Comparison of ENCODE assay signal across 18 mouse cellular contexts in the genomic region with DNA sequence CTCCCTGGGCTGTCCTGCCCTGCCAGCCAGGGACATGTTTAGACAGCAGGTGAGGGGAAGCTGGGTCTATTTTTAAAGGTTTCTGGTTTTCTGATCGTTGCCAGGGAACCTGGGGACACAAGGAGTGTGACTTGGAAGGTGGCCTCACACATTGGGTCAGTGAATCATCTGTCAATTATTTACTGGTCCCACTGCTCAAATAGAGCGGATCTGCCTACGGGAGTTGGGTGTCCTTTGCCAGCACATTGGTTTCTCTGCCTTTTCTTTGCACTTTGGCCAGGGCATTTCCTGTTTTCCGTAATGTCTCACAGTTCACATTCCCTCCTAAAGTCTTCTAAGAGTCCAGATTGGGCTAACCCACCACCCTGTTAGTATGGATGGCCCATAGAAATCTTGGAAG.
A peak's percentile ranks its signal among the peaks of the same experiment; 100 is the strongest.
DNase-seq lines count a peak whose midpoint lies in the region; ATAC-seq and TF ChIP-seq lines count a peak whose summit lies in the region.
"Had no signal": no experiment of that assay in that cellular context is flagged by ENCODE, and none has a peak within 500 bp of the region (broad histone marks: within the 10 kb centered on the region; RNA-seq: fewer than 3 reads in every experiment).

No protein-coding gene starts in this region.

- H3K9ac ChIP-seq in intestine, embryonic 16.5 days (ENCODE audit: low read depth, low read length) = no peak overlapping the region
- no peak overlapping the region for H3K9ac ChIP-seq in intestine, postnatal 0 days (ENCODE audit: low read depth, low read length)
- H3K9ac ChIP-seq in liver, postnatal 0 days (replicated peaks) = no peak overlapping the region; the same call in 1 of the 2 replicates
- H3K9ac ChIP-seq: embryonic facial prominence, embryonic 15.5 days; midbrain, embryonic 12.5 days; neural tube, embryonic 15.5 days had no signal

- peaks cover 6% of the 10 kb centered on the region for H3K4me1 ChIP-seq in intestine, embryonic 16.5 days (ENCODE audit: control insufficient read depth, insufficient read depth, low read length)
- H3K4me1 ChIP-seq in intestine, postnatal 0 days (replicated peaks; ENCODE audit: control insufficient read depth, insufficient read depth, low read length) = 0 out of 2 replicates have a peak, but pooled peaks cover 2% of the 10 kb centered on the region
- peaks cover 6% of the 10 kb centered on the region; the same call in 1 of the 2 replicates for H3K4me1 ChIP-seq in kidney, adult 2 months (ENCODE audit: control insufficient read depth, insufficient read depth, low read length)
- no peaks in the 10 kb centered on the region for H3K4me1 ChIP-seq in liver, postnatal 0 days (ENCODE audit: insufficient read depth)
- H3K4me1 ChIP-seq: embryonic facial prominence, embryonic 15.5 days had no signal

- no peak for TF ChIP-seq CTCF in intestine, postnatal 0 days (IDR thresholded peaks at IDR 0.05; ENCODE audit: low read depth)
- no peak for TF ChIP-seq CTCF in kidney, adult 2 months (conservative IDR thresholded peaks at IDR 0.05; ENCODE audit: insufficient read depth, insufficient read length, low read depth, low read length)
- TF ChIP-seq CTCF in liver, postnatal 0 days (IDR thresholded peaks at IDR 0.05; ENCODE audit: low read depth) = no peak

- no peak overlapping the region for H3K4me2 ChIP-seq in intestine, embryonic 16.5 days (ENCODE audit: low read depth, low read length)
- H3K4me2 ChIP-seq in intestine, postnatal 0 days (replicated peaks; ENCODE audit: low read depth) = no peak overlapping the region
- H3K4me2 ChIP-seq in liver, postnatal 0 days (ENCODE audit: low read depth, low read length) = peak overlapping the region; percentile 32; the same call in 1 of the 2 replicates
- H3K4me2 ChIP-seq: embryonic facial prominence, embryonic 15.5 days; midbrain, embryonic 12.5 days; neural tube, embryonic 15.5 days had no signal

- peaks cover 3% of the 10 kb centered on the region; the same call in 1 of the 2 replicates for H3K9me3 ChIP-seq in intestine, embryonic 16.5 days (ENCODE audit: control insufficient read depth, low read length)
- no peaks in the 10 kb centered on the region for H3K9me3 ChIP-seq in intestine, postnatal 0 days (ENCODE audit: control insufficient read depth)
- no peaks in the 10 kb centered on the region for H3K9me3 ChIP-seq in liver, postnatal 0 days (ENCODE audit: low read length)
- H3K9me3 ChIP-seq: embryonic facial prominence, embryonic 15.5 days; heart, embryonic 10.5 days; midbrain, embryonic 12.5 days; neural tube, embryonic 15.5 days had no signal

- peak; percentile 92 for DNase-seq in kidney, adult 2 months
- peak; percentile 69 for DNase-seq in kidney, postnatal 14 days
- peak; percentile 36 for DNase-seq in liver, postnatal 0 days
- no peak for DNase-seq in frontal cortex, postnatal 36 days (ENCODE audit: low spot score in 2 of 2)
- DNase-seq in embryo, embryonic 9.5 days (ENCODE audit: extremely low spot score) = no peak
- DNase-seq: B cell, adult 2 months; cerebellum, adult 8-10 months; layer of hippocampus, postnatal 36 days; right cerebral cortex, postnatal 14 days had no signal

- TF ChIP-seq EP300 in liver, postnatal 0 days (IDR thresholded peaks at IDR 0.05; ENCODE audit: low read depth) = no peak

- WGBS in intestine, embryonic 16.5 days = 44% methylated on average over 4 of the region's 4 CpGs
- 34% methylated on average over 4 of the region's 4 CpGs for WGBS in intestine, postnatal 0 days
- WGBS in kidney, adult 2 months = 20% methylated on average over 4 of the region's 4 CpGs
- 52% methylated on average over 4 of the region's 4 CpGs for WGBS in liver, postnatal 0 days (ENCODE audit: insufficient replicate concordance)

- no peak overlapping the region for H3K4me3 ChIP-seq in intestine, embryonic 16.5 days (ENCODE audit: low read length)
- no peak overlapping the region for H3K4me3 ChIP-seq in intestine, postnatal 0 days (ENCODE audit: low read depth, low read length)
- H3K4me3 ChIP-seq in kidney, adult 2 months (ENCODE audit: insufficient read depth, low read depth, low read length) = no peak overlapping the region
- H3K4me3 ChIP-seq in liver, postnatal 0 days (ENCODE audit: low read depth, low read length) = no peak overlapping the region
- H3K4me3 ChIP-seq: embryonic facial prominence, embryonic 15.5 days; heart, embryonic 10.5 days; midbrain, embryonic 12.5 days; neural tube, embryonic 15.5 days had no signal

- no peak for TF ChIP-seq POLR2A in kidney, adult 2 months (IDR thresholded peaks at IDR 0.05; ENCODE audit: low read depth, low read length)

- no peaks in the 10 kb centered on the region; the same call in 1 of the 2 replicates for H3K36me3 ChIP-seq in intestine, embryonic 16.5 days (ENCODE audit: control insufficient read depth, insufficient read depth, low read length)
- no peaks in the 10 kb centered on the region for H3K36me3 ChIP-seq in intestine, postnatal 0 days (ENCODE audit: control insufficient read depth, insufficient read depth)
- no peaks in the 10 kb centered on the region for H3K36me3 ChIP-seq in kidney, adult 2 months (ENCODE audit: control insufficient read depth, insufficient read depth, low read length)
- no peaks in the 10 kb centered on the region for H3K36me3 ChIP-seq in liver, postnatal 0 days (replicated peaks; ENCODE audit: insufficient read depth, low read length)
- H3K36me3 ChIP-seq: embryonic facial prominence, embryonic 15.5 days; heart, embryonic 10.5 days; midbrain, embryonic 12.5 days; neural tube, embryonic 15.5 days had no signal

- peak; percentile 60 for ATAC-seq in intestine, embryonic 16.5 days
- ATAC-seq in intestine, postnatal 0 days = no peak
- ATAC-seq in liver, postnatal 0 days = peak; percentile 97
- no peak for ATAC-seq in megakaryocyte progenitor cell, adult 5-6 weeks (replicated peaks; ENCODE audit: poor library complexity)
- ATAC-seq: forebrain, embryonic 16.5 days; lung, postnatal 0 days had no signal

- no peaks in the 10 kb centered on the region for H3K27me3 ChIP-seq in intestine, embryonic 16.5 days (replicated peaks; ENCODE audit: control insufficient read depth, insufficient read depth, low read length)
- no peaks in the 10 kb centered on the region for H3K27me3 ChIP-seq in intestine, postnatal 0 days (replicated peaks; ENCODE audit: control insufficient read depth, insufficient read depth, low read length)
- no peaks in the 10 kb centered on the region for H3K27me3 ChIP-seq in kidney, adult 2 months (replicated peaks; ENCODE audit: control insufficient read depth, insufficient read depth, low read length)
- H3K27me3 ChIP-seq in liver, postnatal 0 days (ENCODE audit: insufficient read depth, low read length) = no peaks in the 10 kb centered on the region
- H3K27me3 ChIP-seq: embryonic facial prominence, embryonic 15.5 days; midbrain, embryonic 12.5 days; neural tube, embryonic 15.5 days had no signal

- H3K27ac ChIP-seq in intestine, embryonic 16.5 days (ENCODE audit: low read length) = no peak overlapping the region
- H3K27ac ChIP-seq in intestine, postnatal 0 days (ENCODE audit: low read depth, low read length) = no peak overlapping the region
- H3K27ac ChIP-seq in kidney, adult 2 months (ENCODE audit: insufficient read depth, low read depth, low read length) = no peak overlapping the region
- peak overlapping the region; percentile 90 for H3K27ac ChIP-seq in liver, postnatal 0 days (ENCODE audit: low read depth)
- H3K27ac ChIP-seq: embryonic facial prominence, embryonic 15.5 days; heart, embryonic 10.5 days; midbrain, embryonic 12.5 days; neural tube, embryonic 15.5 days had no signal

Comparison
In these comparisons a context has a peak if more than half of its experiments do, and no peak if none do; other contexts are left out.
1. ATAC-seq: peak in intestine, embryonic 16.5 days (single experiment) and liver, postnatal 0 days (single experiment); none in intestine, postnatal 0 days (single experiment) and megakaryocyte progenitor cell, adult 5-6 weeks (single experiment).
2. DNase-seq: peak in kidney, adult 2 months (single experiment), kidney, postnatal 14 days (single experiment) and liver, postnatal 0 days (single experiment); none in frontal cortex, postnatal 36 days (0 of 2) and embryo, embryonic 9.5 days (single experiment).